Mouse (Mus musculus) erythroblast, adult 5-6 weeks (primary cell): ENCODE data around the gene Umad1. TPM values are rescaled to one million over a fixed set of nuclear protein-coding genes. Genes with fewer than 3 reads are reported as not detected.

Experiments used
- ATAC-seq: replicated peaks from 2 replicates; pipeline ENCODE4 v1.8.0; 2016; ENCODE audit warnings: moderate number of reproducible peaks, mild to moderate bottlenecking, moderate TSS enrichment, inconsistent platforms; ENCODE audit not compliant: poor library complexity, low FRiP score, severe bottlenecking
- total RNA-seq, 2 experiments: library from RNA; stranded (forward) in 1 of 2; stranded (reverse) in 1 of 2; fragments of 150-400 nt in 1 of 2; fragments of 200-764, 138-1000 nt in 1 of 2; gene quantifications; 2 replicates each; pipeline versions ENCODE4 v1.2.3 to v1.2.4; 2015 to 2017; ENCODE audit warnings: low replicate concordance in 2 of 2

The Umad1 gene
- total RNA-seq, 2 experiments from 2014 or later: 1.8 to 6.5 TPM

DNA sequence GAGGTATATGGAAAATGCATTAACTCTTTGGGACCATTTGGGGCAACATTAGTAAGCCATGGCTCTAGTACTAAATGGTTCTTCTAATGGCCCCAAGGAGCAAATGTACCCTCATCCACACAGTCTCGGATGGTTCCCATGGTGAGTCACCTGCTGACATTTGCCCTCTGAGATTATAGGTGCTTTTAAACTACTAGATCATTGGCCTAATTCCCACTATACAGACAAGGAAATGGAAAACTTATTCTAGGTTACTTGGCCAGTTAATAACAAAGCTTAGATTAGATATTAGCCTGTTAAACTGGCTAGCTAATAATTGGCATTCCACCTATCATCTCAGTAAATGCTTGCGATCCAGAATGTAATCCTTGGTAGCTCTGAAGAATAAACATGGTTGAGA, 203.4 kb downstream of the Umad1 start:
- ATAC-seq: no peak

DNA sequence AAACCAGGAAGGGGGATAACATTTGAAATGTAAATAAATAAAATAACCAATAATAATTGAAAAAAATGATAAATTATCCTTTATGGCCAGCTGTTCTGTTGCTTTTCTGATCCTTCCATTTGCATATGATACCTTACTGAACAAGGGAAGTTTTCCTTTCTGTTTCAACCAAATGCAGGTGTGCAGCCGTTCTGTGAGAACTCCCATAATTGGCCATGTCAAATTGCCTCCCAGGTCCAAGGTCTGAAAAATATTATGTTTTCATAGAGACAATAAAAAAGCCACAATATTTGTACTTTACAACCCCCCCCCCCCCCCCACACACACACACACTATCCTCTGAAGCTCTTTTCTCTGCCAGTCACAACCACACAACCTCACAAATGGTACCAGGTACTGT, 206.3 kb downstream of the Umad1 start:
- no peak for ATAC-seq

DNA sequence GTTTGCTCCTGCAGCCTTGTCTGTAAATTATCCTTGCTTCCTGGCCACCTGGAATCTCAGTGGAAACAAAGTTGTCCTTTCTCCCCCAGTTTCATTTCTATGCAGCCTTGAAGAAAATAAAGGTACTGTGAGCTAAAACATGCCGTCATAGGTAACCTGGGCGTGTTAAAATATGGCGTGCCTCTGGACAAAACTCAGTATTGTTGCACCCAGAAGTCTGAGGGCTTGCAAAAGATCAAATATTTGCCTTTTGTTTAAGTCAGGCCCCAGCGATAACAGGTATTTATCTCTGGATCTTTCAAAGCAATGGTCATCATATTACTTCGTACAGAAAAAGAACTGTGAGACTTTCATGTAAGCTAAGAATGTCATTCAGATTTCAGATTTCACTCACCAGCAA, 206.9 kb downstream of the Umad1 start:
- ATAC-seq: no peak

DNA sequence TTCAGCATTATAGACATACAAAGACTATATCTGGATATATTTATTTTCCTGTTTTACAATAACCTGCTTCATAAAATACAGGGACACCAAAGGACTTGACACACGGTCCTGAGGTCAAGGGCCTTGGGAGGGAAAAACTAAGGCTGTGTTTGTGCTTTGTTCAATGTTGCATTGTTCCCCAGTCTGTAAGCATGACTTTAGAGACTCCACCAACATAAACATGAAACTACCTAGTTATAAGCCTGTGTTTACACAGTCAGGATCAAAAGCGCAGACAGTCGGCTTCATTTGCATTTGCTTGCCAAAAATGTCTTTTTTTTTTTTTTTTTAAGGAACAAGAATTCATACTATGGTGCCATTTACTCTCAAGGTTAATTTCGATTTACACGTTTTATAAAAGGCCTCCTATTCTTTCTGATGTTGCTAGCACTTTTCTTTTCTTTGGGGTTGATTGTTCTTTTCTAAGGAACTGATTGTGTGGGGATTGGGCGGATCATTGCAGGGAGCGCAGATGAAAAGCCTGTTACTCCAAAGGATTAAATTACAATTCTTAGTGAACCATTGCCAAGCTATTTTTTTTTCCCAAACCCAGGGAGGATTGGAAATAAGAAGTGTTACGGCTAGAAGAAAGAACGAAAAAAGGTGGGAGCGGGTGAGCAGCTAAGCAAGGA, 208.7 kb downstream of the Umad1 start:
- ATAC-seq: no peak

DNA sequence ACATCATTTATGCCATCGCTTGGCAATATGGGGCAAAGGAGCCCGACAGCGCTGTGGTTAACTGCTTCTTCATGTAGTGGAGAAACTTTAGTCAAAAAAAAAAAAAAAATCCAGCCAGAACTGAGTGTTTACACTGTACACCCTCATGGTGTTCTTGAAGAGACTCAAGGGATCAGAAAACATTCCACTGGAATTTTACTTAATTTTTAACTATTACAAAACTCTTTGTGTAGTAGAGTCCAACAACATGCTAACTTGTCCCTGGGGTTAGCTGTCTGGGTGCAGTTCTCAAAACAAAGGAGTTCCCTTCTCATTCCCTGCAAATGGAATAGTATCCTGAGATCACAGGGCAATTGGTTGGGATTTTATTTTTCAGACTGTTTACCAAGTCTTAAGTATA, 210.8 kb downstream of the Umad1 start:
- no peak for ATAC-seq

DNA sequence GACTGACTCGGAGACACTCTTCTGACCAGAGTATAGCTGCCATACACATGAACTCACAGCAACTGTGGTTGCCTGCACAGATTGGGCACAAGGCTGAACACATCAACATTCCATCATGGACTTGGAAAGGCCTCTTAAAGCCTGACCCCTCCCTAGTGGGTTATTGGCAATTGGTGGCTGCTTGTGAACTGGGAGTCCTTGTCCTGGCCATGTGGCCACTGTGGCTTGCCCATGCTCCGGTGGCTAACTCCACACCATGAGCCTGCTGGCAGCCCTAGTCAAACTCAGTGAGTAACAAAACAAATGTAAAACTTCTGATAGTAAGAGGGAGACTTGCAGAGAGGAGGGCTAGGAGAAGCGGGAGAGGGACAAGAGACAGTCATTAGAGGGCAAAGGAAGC, 213.0 kb downstream of the Umad1 start:
- ATAC-seq: no peak

DNA sequence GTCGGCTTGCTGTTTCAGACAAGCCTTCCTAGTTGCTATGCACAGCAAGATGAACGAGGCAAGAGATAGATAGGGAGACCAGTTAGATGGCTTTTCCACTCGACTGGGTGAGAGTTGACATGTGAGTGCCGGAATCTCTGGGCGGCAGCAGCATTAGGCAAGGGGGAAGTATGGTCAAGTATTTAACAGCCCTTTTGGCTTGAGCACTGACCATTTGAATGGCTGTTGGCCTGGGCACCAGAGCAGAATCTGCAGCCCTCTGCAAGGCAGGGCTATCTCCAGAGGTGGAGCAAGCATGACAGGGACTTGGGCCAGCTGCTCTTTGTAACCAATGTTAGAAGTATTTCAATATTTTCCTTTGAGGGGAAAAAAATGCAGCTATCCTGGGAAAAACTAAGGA, 213.8 kb downstream of the Umad1 start:
- no peak for ATAC-seq

DNA sequence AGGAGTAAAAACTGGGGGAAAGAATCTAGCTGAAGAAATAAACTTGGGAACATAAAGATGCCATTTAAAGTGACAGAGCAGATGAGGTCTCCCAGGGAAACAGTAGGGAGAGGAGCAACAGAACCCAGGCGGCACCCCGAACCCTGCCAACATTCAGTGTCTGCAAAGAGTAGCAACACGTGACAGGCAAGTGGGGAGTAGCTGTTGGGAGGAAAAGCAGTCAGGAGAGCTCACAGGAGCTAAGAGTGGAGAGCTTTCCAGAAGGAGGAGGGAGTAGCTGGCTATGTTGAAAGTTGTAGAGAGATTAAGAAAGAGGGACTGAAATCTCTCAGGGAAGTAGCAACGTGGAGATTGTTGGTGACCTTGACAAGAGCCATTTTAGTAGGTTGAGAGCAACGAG, 214.4 kb downstream of the Umad1 start:
- no peak for ATAC-seq

DNA sequence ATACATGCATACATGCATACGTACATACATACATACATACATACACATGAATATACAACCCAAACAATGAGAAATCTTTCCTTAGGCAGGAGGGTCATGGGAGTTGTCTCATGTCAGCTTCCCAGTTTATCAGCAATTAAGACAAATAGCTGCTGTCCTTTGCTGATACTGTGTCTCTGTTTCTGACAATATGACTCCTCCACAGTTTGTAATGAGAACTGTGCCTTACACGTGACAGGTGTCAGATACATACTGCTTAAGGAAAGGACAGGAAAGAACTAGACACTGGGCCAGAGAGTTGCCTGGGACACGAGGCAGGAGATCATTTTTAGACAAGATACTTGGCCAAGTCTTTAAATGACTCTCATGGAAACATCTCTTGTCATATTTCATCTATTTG, 215.2 kb downstream of the Umad1 start:
- ATAC-seq: no peak

DNA sequence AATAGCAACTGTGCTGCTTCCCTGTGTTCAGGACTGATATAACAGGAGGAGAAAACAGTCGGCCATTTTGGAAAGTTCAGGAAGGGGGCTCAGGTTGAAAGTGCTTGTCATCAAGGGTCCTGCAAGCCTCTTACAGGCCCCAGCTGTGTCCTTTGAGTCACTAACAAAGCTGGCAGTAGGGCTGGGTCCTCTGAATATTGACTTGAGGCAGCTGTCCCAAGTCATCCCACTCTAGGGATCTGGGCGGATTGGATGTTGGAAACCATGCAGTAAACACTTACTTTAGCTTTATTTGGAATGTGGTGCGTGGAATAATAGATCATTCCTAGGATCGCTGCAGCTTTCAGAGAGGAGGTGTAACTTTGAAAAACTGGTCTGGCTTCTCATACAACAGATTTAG, 215.7 kb downstream of the Umad1 start:
- ATAC-seq: no peak

DNA sequence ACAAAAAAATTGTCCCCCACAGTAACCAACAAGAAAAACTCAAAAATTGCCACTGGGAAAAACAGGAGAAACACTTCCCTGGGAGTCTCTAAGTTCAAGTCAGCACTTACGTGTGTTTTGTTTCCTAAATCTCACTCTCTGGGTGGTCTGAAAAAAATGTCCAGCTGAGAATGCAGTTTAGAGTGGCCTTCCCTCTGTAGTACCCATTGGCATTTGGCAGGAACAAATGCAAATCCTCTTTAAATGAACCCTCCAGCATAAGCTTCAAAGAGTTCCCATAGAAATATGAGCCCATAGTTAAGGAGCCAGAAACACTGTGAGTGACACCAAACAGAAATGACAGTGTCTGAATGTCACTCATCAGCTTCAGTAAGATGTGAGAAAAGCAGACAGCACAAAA, 220.1 kb downstream of the Umad1 start:
- no peak for ATAC-seq

DNA sequence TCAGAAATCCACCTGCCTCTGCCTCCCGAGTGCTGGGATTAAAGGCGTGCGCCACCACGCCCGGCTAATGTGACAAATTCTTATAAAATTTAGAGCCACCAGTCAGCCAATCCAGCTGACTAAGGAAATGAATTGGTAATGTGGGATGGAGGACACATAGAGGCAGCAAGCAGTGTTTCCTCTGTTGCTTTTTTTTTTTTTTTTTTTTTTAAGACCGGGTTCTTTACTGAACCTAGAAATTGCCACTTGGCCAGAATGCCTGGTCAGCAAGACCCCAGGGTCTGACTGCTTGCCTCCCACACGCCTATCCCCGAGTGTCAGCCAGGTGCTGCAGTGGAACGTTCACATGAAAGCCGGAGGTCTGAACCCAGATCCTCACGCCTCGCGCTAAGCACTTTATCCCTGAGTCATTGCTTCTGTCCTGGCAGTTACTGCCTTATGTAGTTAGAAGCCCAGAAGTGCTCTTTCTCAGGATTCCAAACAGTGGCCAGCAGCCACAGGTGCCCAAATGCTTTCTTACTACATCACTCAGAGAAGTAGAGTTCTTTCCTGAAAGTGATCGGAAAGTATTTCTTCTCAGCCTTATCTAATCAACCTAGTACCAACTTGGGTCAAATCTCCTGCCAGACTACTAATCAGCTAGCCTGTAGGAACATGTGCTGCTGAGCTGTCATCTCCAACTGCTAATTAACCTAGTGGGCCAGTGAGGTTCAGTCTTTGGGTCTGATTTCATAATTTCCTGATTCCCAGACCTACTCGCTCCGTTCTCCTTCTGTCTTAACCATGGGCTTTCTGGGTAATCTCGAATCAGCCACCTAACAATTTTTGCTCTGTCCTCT, 225.6 kb downstream of the Umad1 start:
- ATAC-seq: peak; percentile 65

DNA sequence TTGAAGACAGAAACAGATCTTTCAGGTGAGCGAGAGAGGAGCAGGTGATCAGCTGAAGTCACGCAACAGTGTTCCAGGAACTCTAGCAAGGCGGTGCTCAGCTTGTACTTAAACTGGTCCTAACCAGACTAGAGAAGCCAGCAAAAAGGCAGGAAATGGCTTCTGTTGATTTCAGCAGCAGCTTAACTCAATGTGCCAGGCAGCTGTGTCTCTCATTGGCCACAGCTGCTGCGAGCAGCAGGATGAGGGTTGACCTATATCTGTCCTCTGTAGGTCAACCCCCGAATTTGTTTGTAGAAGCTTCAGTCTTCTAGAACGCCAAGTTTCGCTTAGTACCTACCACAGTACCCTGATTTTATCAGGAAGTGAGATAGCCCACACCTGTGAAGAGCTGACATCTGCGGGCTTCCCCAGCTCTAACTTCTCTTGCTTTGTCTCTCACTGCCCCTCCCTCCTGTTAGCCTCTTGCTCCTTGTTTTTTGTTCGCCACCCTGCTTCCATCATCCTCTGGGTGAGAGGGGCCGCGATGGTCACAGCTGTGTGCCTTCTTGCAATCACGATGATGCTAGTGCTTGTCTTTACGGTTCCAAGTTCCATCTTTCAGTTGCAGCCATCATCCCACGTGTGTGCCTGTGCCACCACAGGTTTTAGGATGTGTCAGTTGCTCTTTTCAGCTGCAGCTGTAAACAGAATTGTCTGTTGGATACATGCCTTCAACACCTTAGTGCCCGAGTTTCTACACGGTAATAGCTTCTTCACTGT, 226.5 kb downstream of the Umad1 start:
- ATAC-seq: no peak

DNA sequence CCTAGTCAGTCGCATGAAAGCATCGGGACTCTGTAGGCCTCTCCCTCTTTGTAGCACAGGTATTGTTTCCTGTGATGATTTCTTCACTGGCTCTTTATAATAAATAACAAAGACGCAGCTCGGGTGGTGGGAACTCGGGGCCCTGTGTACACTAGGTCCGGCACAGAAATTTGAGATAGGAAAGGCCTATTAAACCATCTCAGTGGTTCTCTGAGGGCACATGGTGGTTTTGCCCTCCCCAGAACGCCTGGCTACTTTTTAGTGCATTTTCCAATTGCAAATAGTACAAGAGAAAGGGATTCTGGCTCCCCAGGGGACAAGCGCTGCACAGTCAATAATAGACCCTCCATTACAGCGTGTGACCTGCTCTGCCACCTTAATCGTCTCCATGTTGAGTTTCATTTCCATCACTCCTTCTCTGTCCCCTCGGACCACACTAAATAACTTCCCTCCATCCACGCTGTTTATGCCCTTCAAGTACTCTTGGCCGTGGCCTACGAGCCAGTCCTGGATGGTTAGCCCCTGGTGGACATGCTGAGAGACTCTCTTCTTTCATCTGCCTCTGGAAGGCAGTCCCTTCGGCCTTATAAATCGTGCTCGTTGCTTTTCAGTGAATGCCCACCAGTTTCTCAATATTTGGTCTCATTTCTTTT, 227.4 kb downstream of the Umad1 start:
- no peak for ATAC-seq

DNA sequence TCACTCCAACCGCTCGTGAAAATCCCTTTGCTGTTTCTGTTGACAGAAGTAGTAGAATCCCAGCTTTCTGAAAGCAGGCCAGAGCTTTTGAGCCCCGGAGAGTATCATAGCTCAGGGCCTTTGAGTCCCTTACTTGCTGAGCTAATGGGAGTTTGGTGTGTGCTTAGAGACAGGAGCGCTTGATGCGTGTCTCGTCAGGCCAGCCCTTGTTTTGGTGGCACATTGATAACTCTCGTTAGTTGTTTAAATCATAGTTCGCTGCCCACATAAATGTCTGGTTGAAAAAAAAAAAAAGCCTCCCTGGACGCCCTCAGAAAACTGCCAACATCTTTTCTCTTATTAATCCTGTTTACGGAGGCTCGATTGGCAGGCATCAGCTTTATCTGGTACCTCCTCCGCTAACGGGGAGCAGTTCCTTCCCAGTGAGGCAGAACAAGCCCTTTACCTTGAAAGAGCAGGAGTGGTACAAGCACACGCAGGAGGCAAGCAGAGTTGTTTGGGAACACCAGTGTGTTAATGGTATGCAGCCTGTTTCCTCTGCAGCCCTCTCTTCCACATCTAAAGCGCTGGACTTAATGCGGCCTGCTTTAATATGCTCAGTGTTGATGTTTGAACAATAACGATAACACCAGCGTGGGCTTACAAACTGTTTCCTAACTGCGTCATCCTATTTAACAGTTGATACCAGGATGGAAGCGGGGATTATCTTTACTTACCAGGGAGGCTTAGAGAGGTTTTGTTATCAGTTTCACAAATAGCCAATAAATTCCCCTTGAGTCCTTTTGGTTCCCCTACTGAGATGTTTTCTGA, 228.2 kb downstream of the Umad1 start:
- peak; percentile 72 for ATAC-seq

DNA sequence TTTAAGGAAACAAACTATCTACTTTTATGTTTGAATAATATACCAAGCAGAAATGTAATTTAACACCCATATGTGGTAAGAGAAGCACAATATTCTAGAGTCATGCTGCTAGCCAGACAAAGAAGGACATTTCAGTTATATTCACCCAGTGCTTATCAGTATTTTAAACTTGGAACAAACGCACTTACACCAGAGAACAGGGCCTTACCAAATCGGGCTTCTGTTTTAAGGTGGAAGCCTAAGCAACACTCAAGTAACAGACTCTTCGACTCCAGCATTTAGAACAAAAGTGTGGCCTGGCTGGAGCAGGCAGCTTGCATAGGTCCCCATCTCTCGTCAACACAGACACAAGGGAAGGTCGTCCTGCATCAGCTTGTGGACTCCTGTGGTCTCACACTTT, 229.2 kb downstream of the Umad1 start:
- ATAC-seq: no peak

DNA sequence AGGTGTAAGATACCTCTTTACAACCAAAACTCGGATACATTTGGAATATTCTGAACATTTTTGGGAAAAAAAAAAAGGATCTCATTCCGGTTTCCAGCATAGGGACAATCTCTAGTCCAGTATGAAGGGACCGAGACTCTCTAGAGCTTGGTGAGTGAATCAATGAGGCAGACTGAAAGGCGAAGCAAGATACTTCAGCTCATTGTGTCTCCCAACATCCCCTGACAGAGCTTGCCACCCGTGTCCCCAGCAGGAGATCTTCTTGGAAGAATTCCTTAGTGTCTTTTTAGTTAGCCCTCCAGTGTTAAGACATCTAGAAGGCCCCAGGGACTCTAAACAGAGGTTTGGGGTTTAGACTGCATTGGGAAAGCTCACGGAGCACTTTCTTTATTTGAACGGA, 230.2 kb downstream of the Umad1 start:
- no peak for ATAC-seq

DNA sequence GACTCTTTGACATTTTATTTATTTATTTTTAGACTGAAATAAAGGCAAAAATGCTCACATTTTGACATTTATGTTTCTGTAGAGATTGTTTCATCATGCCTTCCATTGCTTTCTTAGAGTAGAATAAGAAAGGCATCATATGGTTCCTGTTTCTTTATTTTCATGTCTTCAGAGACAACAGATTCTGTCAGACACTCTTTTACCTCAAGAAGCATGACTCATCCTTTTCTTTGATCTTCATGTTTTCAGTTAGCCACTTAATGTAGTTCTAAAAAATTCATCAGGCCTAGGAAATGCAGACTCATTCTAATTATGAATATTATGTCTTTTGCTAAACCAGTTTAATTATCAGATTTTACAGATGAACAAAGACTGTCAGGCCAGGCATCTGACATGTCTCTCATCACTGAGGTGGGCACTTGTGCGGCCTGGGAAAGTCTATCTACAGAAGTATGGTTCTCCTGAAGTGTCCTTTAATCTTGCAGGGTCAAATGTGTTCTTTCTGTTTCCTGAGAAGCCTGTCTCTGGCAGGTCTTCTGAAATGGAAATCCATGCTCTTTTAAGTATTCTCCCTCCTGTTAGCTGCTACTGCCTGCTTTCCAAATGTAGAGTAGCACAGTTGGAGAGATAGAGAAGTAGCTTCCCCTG, 231.0 kb downstream of the Umad1 start:
- ATAC-seq: no peak

DNA sequence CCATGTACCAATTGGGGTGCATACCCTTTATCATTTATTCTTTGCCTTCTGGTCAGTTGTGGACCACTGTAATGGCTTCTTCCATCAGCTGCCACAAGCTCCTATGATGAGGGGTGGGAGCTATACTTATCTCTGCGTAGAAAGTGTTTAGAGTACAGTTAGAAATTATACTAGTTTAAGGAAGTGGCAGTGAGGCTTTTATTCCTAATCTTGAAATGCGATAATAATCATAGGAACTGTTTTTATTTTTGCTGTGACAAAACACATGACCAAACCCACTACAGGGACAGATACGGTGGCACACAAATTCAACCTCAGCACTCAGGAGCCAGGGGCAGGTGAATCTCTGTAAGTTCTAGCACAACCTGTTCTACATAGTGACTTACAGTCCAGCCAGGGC, 233.2 kb downstream of the Umad1 start:
- no peak for ATAC-seq
